Mouse (Mus musculus): Measurements from ENCODE around the gene Slc15a5.

DNA sequence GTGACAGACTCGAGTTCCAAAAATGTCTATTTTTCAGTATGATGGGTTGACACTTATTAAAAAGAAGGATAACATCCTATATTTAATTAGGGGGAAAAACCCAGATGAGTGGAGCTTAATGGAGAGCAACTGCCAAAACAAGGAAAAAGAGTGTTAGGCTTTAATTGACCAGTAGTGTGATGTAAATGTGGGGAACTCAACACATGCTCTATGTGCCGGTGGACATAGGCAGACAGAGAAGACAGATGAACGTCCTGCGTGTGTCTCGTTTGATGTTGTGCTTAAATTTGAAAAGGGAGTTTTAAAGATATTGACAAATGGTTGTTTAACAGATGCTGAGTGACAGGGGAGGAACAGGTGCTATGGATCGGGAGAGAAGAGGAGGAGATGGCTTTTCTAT lies 72.0 kb downstream of the Slc15a5 start:
- TF ChIP-seq MAFK (IDR thresholded peaks at IDR 0.05; ENCODE audit: insufficient read depth, low read depth, low read length) (no peak), HCFC1 (IDR thresholded peaks at IDR 0.05; ENCODE audit: borderline replicate concordance, insufficient read depth, low read length) (no peak), ZC3H11A (IDR thresholded peaks at IDR 0.05; ENCODE audit: borderline replicate concordance, low read depth, low read length) (no peak)
